In the genomic region with DNA sequence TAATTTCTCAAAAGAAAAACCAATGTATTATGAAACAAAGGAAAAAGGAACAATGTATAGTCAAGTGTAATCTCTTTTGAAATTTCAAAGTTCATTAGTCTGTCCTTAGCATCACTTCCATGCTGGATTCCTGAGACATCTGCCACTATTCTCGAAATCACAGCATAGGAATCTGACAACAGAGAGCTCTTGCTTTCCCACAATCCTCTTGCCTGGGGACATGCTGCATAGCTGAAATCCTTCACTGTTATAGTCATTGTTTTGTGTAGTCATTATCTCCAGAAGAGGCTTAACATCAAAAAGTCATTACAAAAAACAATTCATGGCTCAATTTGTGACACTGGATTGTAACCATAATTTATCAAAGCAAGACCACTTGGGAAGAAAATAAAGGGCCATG, we compare ENCODE assay signal across 23 mouse cellular contexts. TPM values are rescaled to one million over a fixed set of nuclear protein-coding genes. Genes with fewer than 3 reads are reported as not detected.
DNase-seq lines count a peak whose midpoint lies in the region; ATAC-seq and TF ChIP-seq lines count a peak whose summit lies in the region.
"Had no signal": no experiment of that assay in that cellular context is flagged by ENCODE, and none has a peak within 500 bp of the region (broad histone marks: within the 10 kb centered on the region; RNA-seq: fewer than 3 reads in every experiment).

No protein-coding gene starts in this region.

- H3K4me2 ChIP-seq in liver, postnatal 0 days (ENCODE audit: low read depth, low read length), result no peak overlapping the region
- H3K4me2 ChIP-seq: embryonic facial prominence, embryonic 12.5 days; forebrain, embryonic 13.5 days; forebrain, embryonic 15.5 days had no signal

- H3K36me3 ChIP-seq in liver, postnatal 0 days (replicated peaks; ENCODE audit: insufficient read depth, low read length), result no peaks in the 10 kb centered on the region
- H3K36me3 ChIP-seq: embryonic facial prominence, embryonic 10.5 days; embryonic facial prominence, embryonic 12.5 days; forebrain, embryonic 15.5 days; G1E had no signal

- DNase-seq in 3T3-L1 (ENCODE audit: low read depth, low spot score), result peak; percentile 43
- peak; percentile 90 for DNase-seq in Muller cell, postnatal 12 days (ENCODE audit: inconsistent ontology term)
- peak; percentile 23 for DNase-seq in mesoderm, embryonic 11.5 days (ENCODE audit: low read depth, low spot score)
- DNase-seq in liver, postnatal 0 days, result no peak
- DNase-seq in retina, postnatal 1 day, result no peak
- DNase-seq: adrenal gland, adult 8-10 months; adrenal gland, postnatal 14 days; adrenal gland, postnatal 36 days; B cell, adult 2 months; cerebellum, adult 11-12 months; cerebellum, adult 2 months; cerebellum, adult 9-10 months; cerebellum, postnatal 10 days; cerebellum, postnatal 25 days; forebrain, postnatal 0 days had no signal

- no peak overlapping the region for H3K4me3 ChIP-seq in liver, postnatal 0 days (ENCODE audit: low read depth, low read length)
- H3K4me3 ChIP-seq: embryonic facial prominence, embryonic 10.5 days; embryonic facial prominence, embryonic 12.5 days; forebrain, embryonic 13.5 days; forebrain, embryonic 15.5 days had no signal

- H3K9me3 ChIP-seq in liver, postnatal 0 days (ENCODE audit: low read length), result no peaks in the 10 kb centered on the region
- H3K9me3 ChIP-seq: embryonic facial prominence, embryonic 10.5 days; embryonic facial prominence, embryonic 12.5 days; forebrain, embryonic 13.5 days; forebrain, embryonic 15.5 days; G1E had no signal

- H3K4me1 ChIP-seq in liver, postnatal 0 days (ENCODE audit: insufficient read depth), result no peaks in the 10 kb centered on the region
- H3K4me1 ChIP-seq: embryonic facial prominence, embryonic 10.5 days; embryonic facial prominence, embryonic 12.5 days; forebrain, embryonic 13.5 days; forebrain, embryonic 15.5 days had no signal

- no peak for TF ChIP-seq CTCF in liver, postnatal 0 days (IDR thresholded peaks at IDR 0.05; ENCODE audit: low read depth)

- TF ChIP-seq EP300 in liver, postnatal 0 days (IDR thresholded peaks at IDR 0.05; ENCODE audit: low read depth), result no peak

- WGBS in liver, postnatal 0 days (ENCODE audit: insufficient replicate concordance), result 41% methylated on average over 1 of the region's 1 CpGs

- H3K9ac ChIP-seq in liver, postnatal 0 days (replicated peaks), result no peak overlapping the region
- H3K9ac ChIP-seq: embryonic facial prominence, embryonic 12.5 days; forebrain, embryonic 13.5 days; forebrain, embryonic 15.5 days; forebrain, postnatal 0 days had no signal

- no peak overlapping the region for H3K27ac ChIP-seq in liver, postnatal 0 days (ENCODE audit: low read depth)
- H3K27ac ChIP-seq: embryonic facial prominence, embryonic 10.5 days; embryonic facial prominence, embryonic 12.5 days; forebrain, embryonic 13.5 days; forebrain, embryonic 15.5 days had no signal

- no peak for ATAC-seq in liver, postnatal 0 days
- ATAC-seq: activated CD4-positive, CD25-positive, alpha-beta regulatory T cell, adult 4 months; CD4-positive, CD25-positive, alpha-beta regulatory T cell, adult 4 months; forebrain, embryonic 13.5 days; forebrain, embryonic 15.5 days; forebrain, postnatal 0 days had no signal

- no peaks in the 10 kb centered on the region for H3K27me3 ChIP-seq in liver, postnatal 0 days (ENCODE audit: insufficient read depth, low read length)
- H3K27me3 ChIP-seq: CH12.LX; embryonic facial prominence, embryonic 12.5 days; forebrain, embryonic 13.5 days; forebrain, embryonic 15.5 days had no signal

RNA-seq across cellular contexts. Expression of a gene that starts 20.2 kb away (rescaled TPM):
- 0.07 TPM in 1 of 2 replicates, not detected in the other for polyA plus RNA-seq in liver, postnatal 0 days (2015; fragmentation: Nextera tagmentation; extraction: Ambion mirVana)
- polyA plus RNA-seq: G1E had no signal

Comparison
In these comparisons a context has a peak if more than half of its experiments do, and no peak if none do; other contexts are left out.
1. DNase-seq: peak in 3T3-L1 (single experiment), Muller cell, postnatal 12 days (single experiment) and mesoderm, embryonic 11.5 days (single experiment); none in liver, postnatal 0 days (single experiment) and retina, postnatal 1 day (single experiment).